Mouse (Mus musculus) erythroblast, adult 5-6 weeks (primary cell): ENCODE data around the gene Alpi. TPM values are rescaled to one million over a fixed set of nuclear protein-coding genes. Genes with fewer than 3 reads are reported as not detected.

Experiments
- ATAC-seq: replicated peaks from 2 replicates; pipeline ENCODE4 v1.8.0; 2016; ENCODE audit warnings: moderate number of reproducible peaks, mild to moderate bottlenecking, moderate TSS enrichment, inconsistent platforms; ENCODE audit not compliant: poor library complexity, low FRiP score, severe bottlenecking
- total RNA-seq, 2 experiments: library from RNA; stranded (forward) in 1 of 2; stranded (reverse) in 1 of 2; fragments of 150-400 nt in 1 of 2; fragments of 200-764, 138-1000 nt in 1 of 2; gene quantifications; 2 replicates each; pipeline versions ENCODE4 v1.2.3 to v1.2.4; 2015 to 2017; ENCODE audit warnings: low replicate concordance in 2 of 2

The Alpi gene
- total RNA-seq, 2 experiments from 2014 or later = not detected

DNA sequence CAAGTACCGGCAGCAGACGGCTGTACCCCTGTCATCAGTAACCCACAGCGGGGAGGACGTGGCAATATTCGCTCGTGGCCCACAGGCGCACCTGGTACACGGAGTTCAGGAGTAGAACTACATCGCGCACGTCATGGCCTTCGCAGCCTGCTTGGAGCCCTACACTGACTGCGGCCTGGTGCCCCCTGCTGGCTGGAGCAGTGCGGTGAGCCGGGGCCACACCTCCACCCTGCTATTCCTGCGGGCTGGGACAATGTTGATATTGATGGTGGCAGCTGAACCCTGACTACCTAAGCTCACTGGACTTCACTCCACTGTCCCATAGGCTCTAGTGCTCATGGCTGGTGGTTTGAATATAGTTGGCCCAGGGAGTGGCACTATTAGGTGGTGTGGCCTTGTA, 30.7 kb downstream of the Alpi start:
- 0 out of 2 replicates have a peak, but pooled peaks have one; percentile 59 for ATAC-seq

DNA sequence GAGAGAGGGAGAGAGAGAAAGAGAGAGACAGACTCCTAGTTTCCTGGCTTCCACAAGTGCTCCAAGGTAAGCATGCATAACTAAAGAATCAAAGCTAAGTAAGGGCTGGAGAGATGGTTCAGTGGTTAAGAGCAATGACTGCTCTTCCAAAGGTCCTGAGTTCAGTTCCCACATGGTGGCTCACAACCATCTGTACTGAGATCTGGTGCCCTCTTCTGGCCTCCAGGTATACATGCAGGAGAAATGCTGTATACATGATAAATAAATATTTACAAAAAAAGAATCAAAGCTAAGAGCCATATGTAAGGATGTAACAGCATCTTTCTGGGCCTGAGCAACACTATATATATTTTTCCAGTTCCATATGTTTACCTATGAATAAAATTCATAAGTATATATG, 40.5 kb downstream of the Alpi start:
- ATAC-seq = no peak

DNA sequence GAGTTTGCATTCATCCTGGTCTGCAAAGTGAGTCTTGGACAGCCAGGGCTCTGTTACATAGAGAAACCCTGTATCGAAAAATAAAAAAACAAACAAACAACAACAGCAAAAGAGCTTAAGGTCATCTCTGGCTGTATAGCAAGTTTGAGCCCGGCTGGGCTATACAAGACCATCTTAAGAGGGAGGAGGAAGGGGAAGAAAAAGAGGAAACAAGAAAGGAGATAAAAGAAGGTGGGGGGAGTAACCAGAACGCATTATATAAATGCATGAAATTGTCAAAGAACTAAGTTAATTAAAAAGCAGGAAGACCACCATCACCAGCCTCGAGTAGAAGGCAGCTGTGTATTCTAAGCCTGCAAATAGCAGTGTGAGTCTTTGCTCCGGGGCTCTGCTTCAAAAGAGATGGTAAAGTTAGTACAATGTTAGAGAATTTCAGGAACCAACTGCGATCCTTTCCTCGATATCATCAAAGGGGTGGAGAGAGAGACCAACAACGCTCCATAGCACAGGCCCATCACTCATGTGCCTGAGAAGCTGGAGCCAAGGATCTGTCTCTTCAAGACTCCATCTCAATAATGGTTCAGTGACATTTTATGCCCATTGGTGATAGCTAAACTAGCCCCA, 42.3 kb downstream of the Alpi start:
- no peak for ATAC-seq

DNA sequence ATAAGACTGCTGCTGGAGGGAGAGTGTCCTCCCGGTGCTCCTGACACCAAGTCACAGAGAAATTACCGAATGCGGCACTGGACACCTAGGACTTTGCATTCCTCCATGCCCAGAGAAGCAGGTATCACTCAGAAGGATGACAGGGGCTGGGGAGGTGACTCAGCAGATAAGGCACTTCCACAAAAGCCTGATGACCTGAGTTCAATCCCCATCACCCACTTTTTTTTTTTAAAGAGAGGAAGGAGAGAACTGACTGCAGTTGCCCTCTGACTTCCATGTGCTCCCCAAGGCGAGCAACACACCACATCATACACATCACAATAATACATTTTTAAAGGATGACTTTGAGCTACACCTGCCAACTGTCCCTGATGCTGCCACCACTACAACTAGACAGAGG, 44.3 kb downstream of the Alpi start:
- ATAC-seq = no peak

DNA sequence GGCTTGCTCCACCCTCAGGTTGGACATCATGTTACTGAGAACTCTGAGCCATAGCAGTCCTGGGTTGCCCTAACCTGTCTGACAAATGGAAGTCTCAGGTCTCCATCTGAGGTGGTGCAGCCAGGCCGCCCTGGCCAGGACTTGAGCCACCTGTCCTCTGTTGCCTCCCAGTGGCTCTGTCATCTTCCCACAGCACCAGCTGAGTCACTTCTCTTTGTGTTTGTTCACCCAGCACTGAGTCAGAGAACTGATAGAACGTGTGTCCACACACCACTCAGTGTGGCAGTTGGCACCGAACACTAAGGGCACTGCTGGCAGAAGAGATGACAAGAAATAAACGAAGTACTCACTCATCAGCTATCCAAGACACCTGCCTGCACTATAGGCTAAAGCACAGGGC, 50.0 kb downstream of the Alpi start:
- no peak for ATAC-seq

DNA sequence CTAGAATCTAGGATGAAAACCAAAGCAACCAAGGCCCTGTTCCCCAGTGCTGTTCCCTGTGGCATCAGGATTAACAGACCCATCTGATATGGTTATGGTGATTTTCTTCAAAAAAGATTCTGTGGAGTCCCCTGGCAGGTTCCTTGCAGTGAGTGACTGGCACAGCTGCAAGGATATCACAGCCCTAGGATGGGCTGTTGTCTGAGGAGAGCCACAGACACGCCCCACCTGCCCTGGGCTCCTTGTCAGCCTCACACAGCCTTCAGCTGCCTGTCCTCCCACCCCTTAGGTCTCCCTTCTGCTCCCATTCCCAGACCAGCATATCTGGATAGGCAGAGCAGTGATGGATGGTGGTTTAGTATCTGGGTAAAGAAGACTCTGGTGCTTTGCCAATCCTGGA, 50.7 kb downstream of the Alpi start:
- ATAC-seq = no peak

DNA sequence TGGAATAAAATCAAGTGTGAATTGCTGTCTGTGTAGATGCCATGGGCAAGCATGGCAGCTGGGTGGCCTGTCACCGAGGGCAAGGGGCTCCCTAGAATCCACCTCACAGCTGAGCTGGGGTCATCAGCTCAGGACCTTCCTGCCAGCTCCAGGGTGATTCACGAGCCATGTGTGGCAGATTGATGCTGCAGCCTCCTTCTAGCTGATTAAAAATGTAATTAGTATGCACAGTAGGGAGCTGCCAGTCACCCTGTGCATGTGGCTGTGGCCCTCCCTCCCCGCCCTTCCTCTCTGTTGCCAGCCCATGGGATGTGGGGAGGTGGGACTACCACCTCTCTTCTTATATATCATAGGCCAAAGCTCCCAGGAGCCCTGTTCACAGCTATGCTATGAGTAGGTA, 51.3 kb downstream of the Alpi start:
- ATAC-seq = no peak

Other genes with a start within 250 kb of the Alpi start
- gene Alppl2, start 11.7 kb downstream of the Alpi start, total RNA-seq (2015; ENCODE audit: low replicate concordance) = not detected in 2 replicates
- not detected in 2 replicates for gene Alppl2, start 11.7 kb downstream of the Alpi start, total RNA-seq (2017; ENCODE audit: low replicate concordance)
- not detected in 2 replicates for gene Akp3, start 23.4 kb upstream of the Alpi start, total RNA-seq (2015; ENCODE audit: low replicate concordance)
- not detected in 2 replicates for gene Akp3, start 23.4 kb upstream of the Alpi start, total RNA-seq (2017; ENCODE audit: low replicate concordance)
- gene Ecel1, start 54.9 kb upstream of the Alpi start, total RNA-seq (2015; ENCODE audit: low replicate concordance) = not detected in 2 replicates
- gene Ecel1, start 54.9 kb upstream of the Alpi start, total RNA-seq (2017; ENCODE audit: low replicate concordance) = not detected in 2 replicates
- gene Prss56, start 81.7 kb upstream of the Alpi start, total RNA-seq (2015; ENCODE audit: low replicate concordance) = not detected in 2 replicates
- gene Prss56, start 81.7 kb upstream of the Alpi start, total RNA-seq (2017; ENCODE audit: low replicate concordance) = not detected in 2 replicates
- not detected in 2 replicates for gene Chrnd, start 89.0 kb upstream of the Alpi start, total RNA-seq (2015; ENCODE audit: low replicate concordance)
- not detected in 2 replicates for gene Chrnd, start 89.0 kb upstream of the Alpi start, total RNA-seq (2017; ENCODE audit: low replicate concordance)
- not detected in 2 replicates for gene Chrng, start 103.1 kb upstream of the Alpi start, total RNA-seq (2015; ENCODE audit: low replicate concordance)
- not detected in 2 replicates for gene Chrng, start 103.1 kb upstream of the Alpi start, total RNA-seq (2017; ENCODE audit: low replicate concordance)
- gene Eif4e2, start 112.3 kb upstream of the Alpi start, total RNA-seq (2015; ENCODE audit: low replicate concordance) = 16.7 and 21.9 TPM in 2 replicates
- gene Eif4e2, start 112.3 kb upstream of the Alpi start, total RNA-seq (2017; ENCODE audit: low replicate concordance) = 33.1 and 38.9 TPM in 2 replicates
- gene Efhd1, start 162.8 kb upstream of the Alpi start, total RNA-seq (2015; ENCODE audit: low replicate concordance) = not detected in 2 replicates
- gene Efhd1, start 162.8 kb upstream of the Alpi start, total RNA-seq (2017; ENCODE audit: low replicate concordance) = not detected in 2 replicates
- 59.4 and 93.4 TPM in 2 replicates for gene Gigyf2, start 225.4 kb upstream of the Alpi start, total RNA-seq (2015; ENCODE audit: low replicate concordance)
- 169 and 215 TPM in 2 replicates for gene Gigyf2, start 225.4 kb upstream of the Alpi start, total RNA-seq (2017; ENCODE audit: low replicate concordance)